Mouse (Mus musculus): ENCODE measurements around the gene Snx33. TPM values are rescaled to one million over a fixed set of nuclear protein-coding genes. Genes with fewer than 3 reads are reported as not detected.
"Not testable (repeated sequence)": the region's sequence is repeated elsewhere in the genome, so short reads cannot be mapped to it uniquely, and the experiment has no call there.

Snx33 gene
- total RNA-seq, 2 experiments from 2014 or later: 20.9 to 25.6 TPM

GRCm38 (mm10) chr9:56926387-56926786 is 1.8 kb downstream of the Snx33 start:
- DNase-seq (ENCODE audit: low spot score in 2 of 2): no peak

DNA sequence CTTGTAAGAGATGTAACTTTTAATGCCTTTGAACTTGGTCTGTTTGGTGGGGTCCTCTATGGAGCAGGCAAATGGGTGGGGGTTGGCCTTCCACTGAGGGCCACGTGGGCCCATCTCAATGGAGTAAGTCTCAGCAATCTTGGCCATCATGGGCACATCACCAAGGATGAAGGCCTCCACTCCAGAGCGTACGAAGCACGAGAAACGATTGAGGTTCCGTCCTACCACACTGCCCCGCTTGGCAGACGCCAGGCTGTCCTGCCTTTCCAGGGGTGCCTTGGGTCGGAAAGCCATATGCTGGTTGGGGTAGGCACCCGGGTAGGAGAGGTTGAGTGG is 2.2 kb downstream of the Snx33 start:
- DNase-seq (ENCODE audit: low spot score in 2 of 2): no peak

GRCm38 (mm10) chr9:56925291-56926024 is 2.7 kb downstream of the Snx33 start:
- no peak for DNase-seq (ENCODE audit: low spot score in 2 of 2)

GRCm38 (mm10) chr9:56924651-56925027 is 3.5 kb downstream of the Snx33 start:
- DNase-seq (ENCODE audit: low spot score in 2 of 2): peak; percentile 91 to 94

DNA sequence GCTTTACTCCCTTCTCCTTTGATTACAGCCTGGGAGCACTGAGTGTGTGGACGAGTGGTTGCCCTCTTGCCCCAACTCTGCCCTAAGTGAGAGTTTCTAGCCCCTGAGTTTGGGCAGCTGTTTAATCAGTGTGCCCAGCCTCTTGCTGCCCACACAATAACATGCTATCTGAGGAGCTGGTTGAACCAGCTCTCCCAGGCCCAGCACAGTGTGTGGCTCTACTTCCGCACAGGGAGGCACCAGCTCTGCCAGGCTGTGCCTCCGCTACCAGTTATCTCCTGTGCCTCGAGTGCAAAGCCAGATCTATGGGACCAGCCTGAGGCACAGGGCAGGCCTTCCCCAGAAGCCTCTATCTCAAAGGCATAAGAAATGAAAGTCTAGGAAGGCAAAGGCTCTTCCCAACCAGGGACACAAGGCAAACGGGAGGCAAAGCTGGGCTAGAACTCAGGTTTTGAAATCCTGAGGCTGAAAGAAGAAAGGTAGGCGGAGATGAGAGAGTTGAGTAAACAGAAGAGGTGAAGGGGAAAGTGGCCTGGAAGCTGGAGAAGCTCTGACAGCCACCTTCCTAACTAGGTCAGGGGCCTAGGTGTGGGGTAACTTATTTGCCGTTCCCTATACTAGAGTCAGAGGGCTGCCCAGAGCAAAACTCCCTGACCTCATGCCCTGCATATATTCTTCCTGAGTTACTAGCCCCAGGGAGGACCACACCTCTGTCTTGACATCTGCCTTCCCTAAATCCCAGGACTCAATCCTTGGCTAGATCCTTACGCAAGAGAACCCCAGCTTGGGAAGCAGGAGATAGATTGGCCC is 4.1 kb downstream of the Snx33 start:
- no peak for DNase-seq (ENCODE audit: low spot score in 2 of 2)

GRCm38 (mm10) chr9:56922746-56923145 is 5.4 kb downstream of the Snx33 start:
- DNase-seq (ENCODE audit: low spot score in 2 of 2): no peak

DNA sequence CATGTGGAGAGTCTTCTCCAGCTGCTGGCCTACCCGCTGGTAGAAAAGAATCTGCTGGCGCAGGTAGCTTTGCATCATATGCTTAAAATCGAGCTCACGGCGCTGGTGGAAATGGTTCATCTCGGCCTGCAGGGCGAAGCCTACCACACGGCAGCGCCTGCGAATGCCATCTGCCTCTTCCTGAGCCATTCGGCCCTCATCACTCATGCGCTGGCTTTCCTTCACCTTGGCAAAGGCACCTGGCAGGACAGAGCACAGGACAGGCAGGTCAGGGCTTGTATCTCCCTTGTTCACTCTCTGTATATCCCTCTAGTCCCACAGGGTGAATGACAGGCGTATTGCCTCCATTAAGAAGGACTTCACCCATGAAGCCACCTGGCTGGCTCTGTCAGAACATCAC is 9.7 kb downstream of the Snx33 start:
- DNase-seq (ENCODE audit: low spot score in 2 of 2): no peak

- DNase-seq (ENCODE audit: low spot score in 2 of 2): no peak
Observed at GRCm38 (mm10) chr9:56917131-56917530, 11.0 kb downstream of the Snx33 start.

GRCm38 (mm10) chr9:56915695-56916410 is 12.3 kb downstream of the Snx33 start:
- no peak for DNase-seq (ENCODE audit: low spot score in 2 of 2)

DNA sequence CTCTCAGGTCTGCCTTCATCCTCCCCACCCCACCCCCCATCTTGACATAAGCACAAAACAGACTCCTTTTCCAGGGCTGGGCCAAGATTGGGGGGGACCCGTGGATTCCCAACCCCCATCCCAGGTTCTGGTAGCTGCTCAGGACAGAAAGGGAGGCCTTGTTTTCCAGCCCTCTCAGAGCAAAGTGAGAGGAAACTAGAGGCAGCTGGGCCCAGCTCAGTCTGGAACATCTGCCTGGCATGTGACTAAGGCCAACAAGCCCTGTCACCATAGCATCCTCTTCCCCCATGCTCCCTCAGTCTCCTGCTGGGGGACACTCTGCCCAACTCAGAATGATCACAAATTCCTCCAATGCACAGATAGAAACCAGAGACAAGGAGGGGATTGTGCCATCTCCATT is 13.1 kb downstream of the Snx33 start:
- no peak for DNase-seq (ENCODE audit: low spot score in 2 of 2)

- no peak for DNase-seq (ENCODE audit: low spot score in 2 of 2)
Observed at GRCm38 (mm10) chr9:56913991-56914390, 14.2 kb downstream of the Snx33 start.

DNA sequence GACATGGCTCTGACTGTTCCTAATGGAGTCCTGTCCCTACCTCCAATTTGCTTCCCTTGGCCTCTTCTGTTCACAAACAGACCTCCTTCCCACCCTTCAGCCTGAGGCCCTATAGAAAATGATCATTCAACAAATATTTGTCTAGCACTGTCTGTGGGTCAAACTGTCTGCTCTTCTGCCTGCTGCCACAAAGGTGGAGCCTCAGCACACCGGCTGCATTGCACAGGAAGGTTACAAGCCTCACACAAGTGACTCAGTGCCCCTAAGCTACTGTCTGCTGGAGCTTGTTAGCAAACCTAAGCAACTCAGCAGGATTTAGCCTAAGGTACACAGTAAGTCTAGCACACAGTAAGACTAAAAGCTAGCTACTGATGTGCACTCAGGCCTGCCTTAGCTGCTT is 17.2 kb downstream of the Snx33 start:
- no peak for DNase-seq (ENCODE audit: low spot score in 2 of 2)

DNA sequence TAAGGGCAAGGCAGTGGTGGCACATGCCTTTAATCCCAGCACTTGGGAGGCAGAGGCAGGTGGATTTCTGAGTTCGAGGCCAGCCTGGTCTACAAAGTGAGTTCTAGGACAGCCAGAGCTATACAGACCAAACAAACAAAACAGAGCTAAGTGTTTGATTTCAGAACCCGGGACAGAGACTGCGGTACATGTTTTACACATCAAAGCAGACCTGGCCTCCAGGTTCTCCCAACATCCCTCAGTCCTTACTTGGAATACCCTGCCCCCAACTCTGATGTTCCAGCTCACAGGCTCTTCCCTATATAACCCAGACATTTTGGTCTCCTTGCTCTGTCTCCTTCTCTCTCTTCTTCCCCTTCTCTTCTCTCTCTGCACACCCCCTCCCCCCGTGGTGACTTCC is 18.2 kb downstream of the Snx33 start:
- not testable (repeated sequence) for DNase-seq (ENCODE audit: low spot score in 2 of 2)

DNA sequence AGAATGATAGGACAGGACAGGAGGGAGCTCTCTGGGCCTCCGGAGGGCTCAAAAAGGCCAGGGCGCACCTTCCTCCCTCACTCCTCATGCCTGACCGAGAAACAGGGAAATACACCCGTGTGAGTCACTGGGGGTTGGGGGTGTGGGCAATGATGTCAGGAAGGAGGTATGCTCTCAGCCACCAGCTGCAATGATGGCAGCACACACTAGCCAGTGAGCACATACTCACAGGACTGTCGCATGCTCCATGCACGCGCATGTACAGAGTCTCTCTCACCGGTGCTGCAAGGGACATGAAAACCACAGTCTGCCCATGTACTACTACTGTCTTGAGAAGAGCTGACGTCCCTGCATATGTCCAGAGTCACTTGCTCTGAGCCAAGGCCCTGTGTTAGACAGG is 20.6 kb downstream of the Snx33 start:
- DNase-seq (ENCODE audit: low spot score in 2 of 2): no peak

- DNase-seq (ENCODE audit: low spot score in 2 of 2): no peak
Observed at GRCm38 (mm10) chr9:56903662-56904061, 24.5 kb downstream of the Snx33 start.

DNA sequence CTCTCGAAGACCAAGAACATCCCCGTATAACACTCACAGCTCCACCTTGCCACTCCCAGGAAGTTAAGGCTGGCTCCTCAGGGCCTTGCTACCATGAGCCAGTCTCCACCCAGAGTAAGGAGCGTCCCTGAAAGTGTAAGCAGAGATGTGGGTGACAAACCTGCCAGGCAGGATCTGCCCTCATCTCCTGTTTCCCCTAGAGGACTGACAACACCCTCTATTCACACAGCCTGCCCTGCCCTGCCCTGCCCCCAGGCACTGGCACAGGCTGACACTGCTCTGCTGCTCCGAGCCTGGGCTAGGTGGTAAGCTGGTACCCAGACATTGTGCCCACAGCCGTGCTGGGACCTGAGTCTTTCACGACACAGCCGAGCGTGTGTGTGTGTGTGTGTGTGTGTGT is 27.0 kb downstream of the Snx33 start:
- no peak for DNase-seq (ENCODE audit: low spot score in 2 of 2)

DNA sequence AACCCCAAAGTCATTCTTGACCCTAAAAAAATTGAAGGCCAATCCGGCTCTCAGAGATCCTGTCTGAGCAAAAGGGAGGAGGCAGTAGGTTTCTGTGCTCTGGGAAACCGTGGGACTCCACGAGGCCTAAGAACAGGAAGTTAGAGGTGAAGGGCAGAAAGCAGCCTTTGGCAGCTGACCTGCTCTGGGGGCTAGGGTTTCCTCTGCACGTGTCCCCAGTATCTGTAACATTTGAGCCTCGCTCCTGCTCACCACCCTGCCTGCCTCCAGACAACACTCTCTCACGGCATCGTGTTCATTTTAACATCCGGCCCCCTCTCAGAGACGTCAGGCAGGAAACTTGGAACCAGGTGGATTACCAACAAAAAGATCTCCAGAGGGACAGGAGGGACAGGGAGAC is 27.6 kb downstream of the Snx33 start:
- no peak for DNase-seq (ENCODE audit: low spot score in 2 of 2)

DNA sequence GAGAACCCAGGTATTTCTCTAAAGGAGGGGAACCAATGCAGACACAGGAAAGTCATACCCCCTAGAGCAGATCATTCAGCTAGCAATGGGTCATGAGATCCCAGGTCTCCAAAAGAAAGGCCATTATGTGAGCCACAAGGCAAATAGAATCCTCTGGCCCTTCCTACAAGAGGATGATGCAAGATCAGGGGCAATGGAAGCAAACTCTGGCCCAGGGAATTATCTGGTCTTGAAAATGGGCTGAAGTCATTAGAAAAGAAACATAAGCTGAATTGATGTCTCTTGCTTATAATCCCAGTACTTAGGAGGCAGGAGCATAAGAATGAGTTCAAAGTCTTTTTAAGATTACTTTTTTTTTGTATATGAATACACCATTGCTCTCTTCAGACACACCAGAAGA is 28.1 kb downstream of the Snx33 start:
- no peak for DNase-seq (ENCODE audit: low spot score in 2 of 2)

GRCm38 (mm10) chr9:56899409-56899808 is 28.8 kb downstream of the Snx33 start:
- DNase-seq (ENCODE audit: low spot score in 2 of 2): no peak

DNA sequence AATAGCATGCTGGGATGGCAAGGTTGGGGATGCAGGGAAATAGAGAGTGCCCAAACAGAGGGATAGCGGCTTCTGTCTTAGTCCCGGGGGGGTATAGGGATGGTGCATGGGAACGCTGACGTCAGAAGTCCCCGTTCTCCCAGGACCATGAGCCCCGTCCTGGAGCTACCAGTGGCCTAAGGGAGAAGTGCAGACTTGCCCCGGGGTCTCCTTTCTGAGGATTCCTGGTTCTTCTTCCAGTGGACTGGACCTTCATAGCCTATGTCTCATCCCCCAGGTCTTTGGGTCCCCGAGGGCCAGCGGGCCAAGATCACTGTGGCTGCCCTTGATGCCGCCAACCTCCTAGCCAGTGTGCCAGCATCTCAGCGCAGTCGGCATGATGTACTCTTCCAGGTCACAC is 31.4 kb downstream of the Snx33 start:
- no peak for DNase-seq (ENCODE audit: low spot score in 2 of 2)

GRCm38 (mm10) chr9:56894006-56894405 is 34.2 kb downstream of the Snx33 start:
- DNase-seq (ENCODE audit: low spot score in 2 of 2): no peak

GRCm38 (mm10) chr9:56893313-56893712 is 34.9 kb downstream of the Snx33 start:
- no peak for DNase-seq (ENCODE audit: low spot score in 2 of 2)
